28 mouse cellular contexts compared by ENCODE assay signal in genomic region chr7:121478302-121478701, GRCm38 (mm10).
DNase-seq lines count a peak whose midpoint lies in the region; ATAC-seq and TF ChIP-seq lines count a peak whose summit lies in the region.
"Had no signal": no experiment of that assay in that cellular context is flagged by ENCODE, and none has a peak within 500 bp of the region (broad histone marks: within the 10 kb centered on the region; RNA-seq: fewer than 3 reads in every experiment).

No protein-coding gene starts in this region.

- no peak overlapping the region for H3K9ac ChIP-seq in hindbrain, embryonic 14.5 days
- H3K9ac ChIP-seq in hindbrain, embryonic 12.5 days: no peak overlapping the region
- H3K9ac ChIP-seq: embryonic facial prominence, embryonic 15.5 days; forebrain, embryonic 12.5 days; limb, embryonic 15.5 days; liver, embryonic 13.5 days had no signal

- no peaks in the 10 kb centered on the region for H3K4me1 ChIP-seq in hindbrain, embryonic 14.5 days (replicated peaks; ENCODE audit: control insufficient read depth, insufficient read depth, low read length)
- no peaks in the 10 kb centered on the region for H3K4me1 ChIP-seq in hindbrain, embryonic 12.5 days
- H3K4me1 ChIP-seq: embryonic facial prominence, embryonic 15.5 days; forebrain, embryonic 12.5 days; limb, embryonic 10.5 days; limb, embryonic 15.5 days; liver, embryonic 13.5 days had no signal

- no peak overlapping the region for H3K27ac ChIP-seq in hindbrain, embryonic 14.5 days
- no peak overlapping the region for H3K27ac ChIP-seq in hindbrain, embryonic 12.5 days
- H3K27ac ChIP-seq: embryonic facial prominence, embryonic 15.5 days; forebrain, embryonic 12.5 days; kidney, postnatal 0 days; limb, embryonic 10.5 days; limb, embryonic 15.5 days; liver, embryonic 13.5 days had no signal

- TF ChIP-seq CTCF in brain, embryonic 14.5 days (IDR thresholded peaks at IDR 0.05; ENCODE audit: borderline replicate concordance, extremely low read depth, insufficient read depth, insufficient read length): no peak

- ATAC-seq in hindbrain, embryonic 14.5 days (ENCODE audit: low FRiP score): no peak
- ATAC-seq in hindbrain, embryonic 12.5 days (ENCODE audit: low FRiP score): no peak
- ATAC-seq: activated CD4-positive, CD25-positive, alpha-beta regulatory T cell, adult 4 months; inflammation-experienced regulatory T-cells, adult 6 months had no signal

- H3K27me3 ChIP-seq in hindbrain, embryonic 14.5 days (ENCODE audit: control insufficient read depth, insufficient read depth, low read length): no peaks in the 10 kb centered on the region
- H3K27me3 ChIP-seq in hindbrain, embryonic 12.5 days: no peaks in the 10 kb centered on the region
- H3K27me3 ChIP-seq: embryonic facial prominence, embryonic 15.5 days; forebrain, embryonic 12.5 days; limb, embryonic 15.5 days; liver, embryonic 13.5 days had no signal

- H3K9me3 ChIP-seq in hindbrain, embryonic 14.5 days (ENCODE audit: control insufficient read depth, low read length): no peaks in the 10 kb centered on the region
- no peaks in the 10 kb centered on the region for H3K9me3 ChIP-seq in hindbrain, embryonic 12.5 days (replicated peaks)
- H3K9me3 ChIP-seq: embryonic facial prominence, embryonic 15.5 days; forebrain, embryonic 12.5 days; limb, embryonic 10.5 days; limb, embryonic 15.5 days; liver, embryonic 13.5 days had no signal

- no peak overlapping the region for H3K4me3 ChIP-seq in hindbrain, embryonic 14.5 days (replicated peaks; ENCODE audit: low read length)
- H3K4me3 ChIP-seq in hindbrain, embryonic 12.5 days: no peak overlapping the region
- H3K4me3 ChIP-seq: embryonic facial prominence, embryonic 15.5 days; forebrain, embryonic 12.5 days; limb, embryonic 10.5 days; limb, embryonic 15.5 days; liver, embryonic 13.5 days had no signal

- H3K4me2 ChIP-seq in hindbrain, embryonic 14.5 days (replicated peaks): no peak overlapping the region
- H3K4me2 ChIP-seq in hindbrain, embryonic 12.5 days (replicated peaks): no peak overlapping the region
- H3K4me2 ChIP-seq: embryonic facial prominence, embryonic 15.5 days; forebrain, embryonic 12.5 days; heart, embryonic 11.5 days; limb, embryonic 15.5 days; liver, embryonic 13.5 days had no signal

- no peaks in the 10 kb centered on the region for H3K36me3 ChIP-seq in hindbrain, embryonic 14.5 days (replicated peaks; ENCODE audit: control insufficient read depth, insufficient read depth)
- H3K36me3 ChIP-seq in hindbrain, embryonic 12.5 days: no peaks in the 10 kb centered on the region
- H3K36me3 ChIP-seq: embryonic facial prominence, embryonic 15.5 days; forebrain, embryonic 12.5 days; limb, embryonic 10.5 days; limb, embryonic 15.5 days; liver, embryonic 13.5 days had no signal

- peak; percentile 49 to 59 for DNase-seq in cerebellum, postnatal 10 days
- DNase-seq in cerebellum, adult 11-12 months: no peak
- DNase-seq in hindbrain, embryonic 14.5 days (ENCODE audit: low spot score): peak; percentile 49
- peak; percentile 3 to 6 for DNase-seq in kidney, postnatal 36 days
- no peak for DNase-seq in kidney, adult 9 months
- DNase-seq in brain, embryonic 14.5 days (ENCODE audit: low read depth): peak; percentile 59
- DNase-seq: adrenal gland, adult 2 months; adrenal gland, postnatal 36 days; cerebellum, adult 8-10 months; gastrocnemius, postnatal 14 days; heart, postnatal 36 days; kidney, adult 2 months; layer of hippocampus, postnatal 36 days; liver, embryonic 13.5 days; lung, adult 18-20 months; lung, postnatal 14 days; right cerebral cortex, postnatal 25 days; spleen, adult 18-20 months; thymus, postnatal 14 days had no signal

- WGBS in hindbrain, embryonic 14.5 days: 53% methylated on average over 8 of the region's 8 CpGs
- 78% methylated on average over 8 of the region's 8 CpGs for WGBS in hindbrain, embryonic 12.5 days

- TF ChIP-seq POLR2A in brain, embryonic 14.5 days (IDR thresholded peaks at IDR 0.05; ENCODE audit: borderline replicate concordance, extremely low read depth, insufficient read depth, insufficient read length, poor library complexity, severe bottlenecking): no peak

Comparison
In these comparisons a context has a peak if more than half of its experiments do, and no peak if none do; other contexts are left out.
1. DNase-seq: peak in cerebellum, postnatal 10 days (2 of 2), hindbrain, embryonic 14.5 days (single experiment), kidney, postnatal 36 days (2 of 2) and brain, embryonic 14.5 days (single experiment); none in cerebellum, adult 11-12 months (single experiment) and kidney, adult 9 months (single experiment).